Mouse (Mus musculus) liver, adult 2 months (tissue): Measurements from ENCODE around the gene Gm21915.

Experiments
- CTCF ChIP-seq: fragments of 200-500 bp; IDR thresholded peaks from 2 replicates; pipeline ENCODE4 v1.5.1; 2011; ENCODE audit warnings: low read depth, low read length, control low read depth
- POLR2A ChIP-seq: fragments of 200-500 bp; IDR thresholded peaks from 2 replicates; pipeline ENCODE4 v1.6.1; 2011; ENCODE audit warnings: low read length, control low read depth; ENCODE audit not compliant: insufficient read depth; ENCODE audit errors: extremely low read depth

GRCm38 (mm10) chr9:40687553-40687952 lies 17.1 kb downstream of the Gm21915 start:
- TF ChIP-seq CTCF (no peak), POLR2A (no peak)
